Mouse (Mus musculus): Measurements from ENCODE around the gene Abhd16a. TPM values are rescaled to one million over a fixed set of nuclear protein-coding genes. Genes with fewer than 3 reads are reported as not detected.

Abhd16a gene
- total RNA-seq, 2 experiments from 2014 or later = 115 to 120 TPM

GRCm38 (mm10) chr17:35140490-35140996 is 51.5 kb downstream of the Abhd16a start:
- no peak for DNase-seq (ENCODE audit: low spot score in 2 of 2)

- DNase-seq (ENCODE audit: low spot score in 2 of 2) = no peak
Observed at GRCm38 (mm10) chr17:35141971-35142370, 52.9 kb downstream of the Abhd16a start.

GRCm38 (mm10) chr17:35146139-35146538 is 57.1 kb downstream of the Abhd16a start:
- no peak for DNase-seq (ENCODE audit: low spot score in 2 of 2)

- no peak for DNase-seq (ENCODE audit: low spot score in 2 of 2)
Observed at GRCm38 (mm10) chr17:35147348-35147747, 58.3 kb downstream of the Abhd16a start.

- DNase-seq (ENCODE audit: low spot score in 2 of 2) = no peak
Observed at GRCm38 (mm10) chr17:35147922-35148639, 59.0 kb downstream of the Abhd16a start.

GRCm38 (mm10) chr17:35152121-35152520 is 63.1 kb downstream of the Abhd16a start:
- DNase-seq (ENCODE audit: low spot score in 2 of 2) = no peak

Other genes starting within 250 kb of the Abhd16a start
- 10 to 100 TPM; 62.2 to 63.9 TPM for gene Skiv2l, start 239.1 kb upstream of the Abhd16a start, total RNA-seq (2021)
- gene Nelfe, start 238.9 kb upstream of the Abhd16a start, total RNA-seq (2021) = 10 to 100 TPM; 33.8 to 39.7 TPM
- gene Cfb, start 226.7 kb upstream of the Abhd16a start, total RNA-seq (2021) = under 1 TPM; 0.16 to 0.26 TPM
- gene Zbtb12, start 209.8 kb upstream of the Abhd16a start, total RNA-seq (2021) = 1 to 10 TPM; 7.4 to 7.8 TPM
- not detected for gene Gm20547, start 207.2 kb upstream of the Abhd16a start, total RNA-seq (2021)
- gene C2, start 191.0 kb upstream of the Abhd16a start, total RNA-seq (2021) = 1 to 10 TPM; 2.7 to 3.4 TPM
- gene Ehmt2, start 190.8 kb upstream of the Abhd16a start, total RNA-seq (2021) = 100 to 1,000 TPM; 168 to 175 TPM
- under 1 TPM; 0.30 to 0.45 TPM for gene Slc44a4, start 174.8 kb upstream of the Abhd16a start, total RNA-seq (2021)
- gene Neu1, start 158.0 kb upstream of the Abhd16a start, total RNA-seq (2021) = 10 to 100 TPM; 46.2 to 48.4 TPM
- 10 to 100 TPM; 21.5 to 31.4 TPM for gene Hspa1b, start 130.0 kb upstream of the Abhd16a start, total RNA-seq (2021)
- gene Gm20481, start 119.4 kb upstream of the Abhd16a start, total RNA-seq (2021) = under 1 TPM in 1 of 2 experiments, not detected in 1; 0.72 TPM
- 10 to 100 TPM; 22.1 to 23.4 TPM for gene Hspa1a, start 117.1 kb upstream of the Abhd16a start, total RNA-seq (2021)
- under 1 TPM; 0.44 to 0.61 TPM for gene Hspa1l, start 116.6 kb upstream of the Abhd16a start, total RNA-seq (2021)
- 10 to 100 TPM; 13.9 to 15.5 TPM for gene Lsm2, start 107.4 kb upstream of the Abhd16a start, total RNA-seq (2021)
- 10 to 100 TPM; 39.6 to 44.0 TPM for gene Vars, start 88.3 kb upstream of the Abhd16a start, total RNA-seq (2021)
- gene Vwa7, start 72.7 kb upstream of the Abhd16a start, total RNA-seq (2021) = under 1 TPM; 0.61 to 0.77 TPM
- not detected for gene Sapcd1, start 61.2 kb upstream of the Abhd16a start, total RNA-seq (2021)
- gene Msh5, start 42.5 kb upstream of the Abhd16a start, total RNA-seq (2021) = under 1 TPM; 0.65 to 0.68 TPM
- gene Clic1, start 39.3 kb upstream of the Abhd16a start, total RNA-seq (2021) = 10 to 100 TPM in 1 of 2 experiments, 1 to 10 TPM in 1; 9.1 to 10.2 TPM
- 10 to 100 TPM in 1 of 2 experiments, 1 to 10 TPM in 1; 9.9 to 11.6 TPM for gene Ddah2, start 30.2 kb upstream of the Abhd16a start, total RNA-seq (2021)
- gene Ly6g6c, start 23.9 kb upstream of the Abhd16a start, total RNA-seq (2021) = not detected
- not detected for gene Mpig6b, start 23.1 kb upstream of the Abhd16a start, total RNA-seq (2021)
- 1 to 10 TPM; 2.3 to 6.2 TPM for gene Ly6g6e, start 12.4 kb upstream of the Abhd16a start, total RNA-seq (2021)
- gene Ly6g6d, start 11.2 kb upstream of the Abhd16a start, total RNA-seq (2021) = 1 to 10 TPM in 1 of 2 experiments, under 1 TPM in 1; 0.70 to 1.0 TPM
- under 1 TPM; 0.33 to 0.40 TPM for gene Ly6g6f, start 3.7 kb upstream of the Abhd16a start, total RNA-seq (2021)
- not detected for gene Ly6g5c, start 19.0 kb downstream of the Abhd16a start, total RNA-seq (2021)
- under 1 TPM; 0.28 to 0.72 TPM for gene Ly6g5b, start 26.2 kb downstream of the Abhd16a start, total RNA-seq (2021)
- 10 to 100 TPM; 15.9 to 16.4 TPM for gene Gpank1, start 32.2 kb downstream of the Abhd16a start, total RNA-seq (2021)
- 100 to 1,000 TPM; 192 to 198 TPM for gene Csnk2b, start 32.8 kb downstream of the Abhd16a start, total RNA-seq (2021)
- 10 to 100 TPM; 31.5 to 32.2 TPM for gene D17H6S53E, start 37.1 kb downstream of the Abhd16a start, total RNA-seq (2021)
- not detected for gene Apom, start 42.8 kb downstream of the Abhd16a start, total RNA-seq (2021)
- 100 to 1,000 TPM; 294 to 308 TPM for gene Bag6, start 45.9 kb downstream of the Abhd16a start, total RNA-seq (2021)
- gene Prrc2a, start 75.6 kb downstream of the Abhd16a start, total RNA-seq (2021) = 100 to 1,000 TPM; 270 to 288 TPM
- gene Aif1, start 86.8 kb downstream of the Abhd16a start, total RNA-seq (2021) = 10 to 100 TPM in 1 of 2 experiments, 1 to 10 TPM in 1; 8.6 to 11.6 TPM
- gene Lst1, start 99.2 kb downstream of the Abhd16a start, total RNA-seq (2021) = 1 to 10 TPM; 6.0 to 6.9 TPM
- under 1 TPM; 0.79 to 0.80 TPM for gene Ltb, start 105.2 kb downstream of the Abhd16a start, total RNA-seq (2021)
- gene Tnf, start 112.7 kb downstream of the Abhd16a start, total RNA-seq (2021) = not detected
- under 1 TPM; 0.23 to 0.60 TPM for gene Lta, start 116.1 kb downstream of the Abhd16a start, total RNA-seq (2021)
- not detected for gene Gm16181, start 131.6 kb downstream of the Abhd16a start, total RNA-seq (2021)
- 100 to 1,000 TPM; 587 to 598 TPM for gene Atp6v1g2, start 144.4 kb downstream of the Abhd16a start, total RNA-seq (2021)
- 10 to 100 TPM; 11.6 to 14.9 TPM for gene Nfkbil1, start 146.5 kb downstream of the Abhd16a start, total RNA-seq (2021)
- gene Ddx39b, start 152.5 kb downstream of the Abhd16a start, total RNA-seq (2021) = 100 to 1,000 TPM; 201 to 213 TPM
- gene H2-D1, start 173.5 kb downstream of the Abhd16a start, total RNA-seq (2021) = 10 to 100 TPM; 26.2 to 33.1 TPM
- 1 to 10 TPM in 1 of 2 experiments, under 1 TPM in 1; 0.79 to 1.2 TPM for gene H2-Q1, start 231.1 kb downstream of the Abhd16a start, total RNA-seq (2021)

All from left cerebral cortex, adult 18-20 months (tissue).